Mouse (Mus musculus): ENCODE measurements around the gene Ambra1. TPM values are rescaled to one million over a fixed set of nuclear protein-coding genes. Genes with fewer than 3 reads are reported as not detected.
A peak's percentile ranks its signal among the peaks of the same experiment; 100 is the strongest.

The Ambra1 gene
- polyA plus RNA-seq, 1 experiment: 45.3 TPM

- TF ChIP-seq POLR2A (IDR thresholded peaks at IDR 0.05; ENCODE audit: borderline replicate concordance, extremely low read depth, insufficient read depth, insufficient read length, poor library complexity, severe bottlenecking) (peak; percentile 61; the same call in 1 of the 2 replicates), CTCF (IDR thresholded peaks at IDR 0.05; ENCODE audit: borderline replicate concordance, extremely low read depth, insufficient read depth, insufficient read length) (no peak)
Observed at GRCm38 (mm10) chr2:91931328-91932159, 201.6 kb downstream of the Ambra1 start.

GRCm38 (mm10) chr2:91932160-91932711 lies 202.3 kb downstream of the Ambra1 start, which contains the start of gene Mdk:
Gene Mdk (minus strand): TSS chr2:91932297.
- DNase-seq (ENCODE audit: low read depth): peak; percentile 47
- no peak for TF ChIP-seq CTCF (IDR thresholded peaks at IDR 0.05; ENCODE audit: borderline replicate concordance, extremely low read depth, insufficient read depth, insufficient read length)
- TF ChIP-seq POLR2A (IDR thresholded peaks at IDR 0.05; ENCODE audit: borderline replicate concordance, extremely low read depth, insufficient read depth, insufficient read length, poor library complexity, severe bottlenecking): no peak

More at GRCm38 (mm10) chr2:91931328-91932159, 201.6 kb downstream of the Ambra1 start:
- DNase-seq (ENCODE audit: low read depth): peak; percentile 91

GRCm38 (mm10) chr2:91932737-91933350 lies 202.9 kb downstream of the Ambra1 start:
- DNase-seq (ENCODE audit: low read depth): no peak
- no peak for TF ChIP-seq CTCF (IDR thresholded peaks at IDR 0.05; ENCODE audit: borderline replicate concordance, extremely low read depth, insufficient read depth, insufficient read length)
- TF ChIP-seq POLR2A (IDR thresholded peaks at IDR 0.05; ENCODE audit: borderline replicate concordance, extremely low read depth, insufficient read depth, insufficient read length, poor library complexity, severe bottlenecking): no peak

GRCm38 (mm10) chr2:91933471-91933870 lies 203.5 kb downstream of the Ambra1 start:
- DNase-seq (ENCODE audit: low read depth): no peak
- TF ChIP-seq CTCF (IDR thresholded peaks at IDR 0.05; ENCODE audit: borderline replicate concordance, extremely low read depth, insufficient read depth, insufficient read length) (no peak), POLR2A (IDR thresholded peaks at IDR 0.05; ENCODE audit: borderline replicate concordance, extremely low read depth, insufficient read depth, insufficient read length, poor library complexity, severe bottlenecking) (no peak)

GRCm38 (mm10) chr2:91934016-91934415 lies 204.1 kb downstream of the Ambra1 start:
- TF ChIP-seq POLR2A (IDR thresholded peaks at IDR 0.05; ENCODE audit: borderline replicate concordance, extremely low read depth, insufficient read depth, insufficient read length, poor library complexity, severe bottlenecking) (no peak), CTCF (IDR thresholded peaks at IDR 0.05; ENCODE audit: borderline replicate concordance, extremely low read depth, insufficient read depth, insufficient read length) (no peak)
- DNase-seq (ENCODE audit: low read depth): no peak

GRCm38 (mm10) chr2:91934826-91935525 lies 205.0 kb downstream of the Ambra1 start:
- no peak for TF ChIP-seq CTCF (IDR thresholded peaks at IDR 0.05; ENCODE audit: borderline replicate concordance, extremely low read depth, insufficient read depth, insufficient read length)
- no peak for TF ChIP-seq POLR2A (IDR thresholded peaks at IDR 0.05; ENCODE audit: borderline replicate concordance, extremely low read depth, insufficient read depth, insufficient read length, poor library complexity, severe bottlenecking)
- no peak for DNase-seq (ENCODE audit: low read depth)

- DNase-seq (ENCODE audit: low read depth): no peak
- TF ChIP-seq CTCF (IDR thresholded peaks at IDR 0.05; ENCODE audit: borderline replicate concordance, extremely low read depth, insufficient read depth, insufficient read length): no peak
- TF ChIP-seq POLR2A (IDR thresholded peaks at IDR 0.05; ENCODE audit: borderline replicate concordance, extremely low read depth, insufficient read depth, insufficient read length, poor library complexity, severe bottlenecking): no peak
Observed at GRCm38 (mm10) chr2:91936154-91936553, 206.2 kb downstream of the Ambra1 start.

- no peak for TF ChIP-seq CTCF (IDR thresholded peaks at IDR 0.05; ENCODE audit: borderline replicate concordance, extremely low read depth, insufficient read depth, insufficient read length)
- TF ChIP-seq POLR2A (IDR thresholded peaks at IDR 0.05; ENCODE audit: borderline replicate concordance, extremely low read depth, insufficient read depth, insufficient read length, poor library complexity, severe bottlenecking): no peak
- no peak for DNase-seq (ENCODE audit: low read depth)
Observed at GRCm38 (mm10) chr2:91939303-91939935, 209.5 kb downstream of the Ambra1 start.

GRCm38 (mm10) chr2:91942356-91942755 lies 212.4 kb downstream of the Ambra1 start:
- no peak for DNase-seq (ENCODE audit: low read depth)
- TF ChIP-seq CTCF (IDR thresholded peaks at IDR 0.05; ENCODE audit: borderline replicate concordance, extremely low read depth, insufficient read depth, insufficient read length): peak; percentile 48; the same call in 1 of the 2 replicates
- no peak for TF ChIP-seq POLR2A (IDR thresholded peaks at IDR 0.05; ENCODE audit: borderline replicate concordance, extremely low read depth, insufficient read depth, insufficient read length, poor library complexity, severe bottlenecking)

GRCm38 (mm10) chr2:91944170-91944950 lies 214.4 kb downstream of the Ambra1 start:
- peak; percentile 85 for DNase-seq (ENCODE audit: low read depth)
- TF ChIP-seq POLR2A (IDR thresholded peaks at IDR 0.05; ENCODE audit: borderline replicate concordance, extremely low read depth, insufficient read depth, insufficient read length, poor library complexity, severe bottlenecking) (no peak), CTCF (IDR thresholded peaks at IDR 0.05; ENCODE audit: borderline replicate concordance, extremely low read depth, insufficient read depth, insufficient read length) (peak; percentile 95)
